Mouse (Mus musculus): ENCODE data around the gene Tex264. TPM values are rescaled to one million over a fixed set of nuclear protein-coding genes. Genes with fewer than 3 reads are reported as not detected.

The Tex264 gene
- 25.6 and 33.1 TPM in 2 replicates for polyA plus RNA-seq (2015; fragmentation: Nextera tagmentation; extraction: Ambion mirVana)

- WGBS (ENCODE audit: insufficient replicate concordance) = under 1% methylated on average over 69 of the region's 86 CpGs
- Histone ChIP-seq H3K27me3 (ENCODE audit: insufficient read depth, low read length) (no peaks in the 10 kb centered on the region), H3K9ac (replicated peaks) (peak within 1 kb of the TSS; percentile 76), H3K36me3 (replicated peaks; ENCODE audit: insufficient read depth, low read length) (no peaks in the 10 kb centered on the region), H3K27ac (ENCODE audit: low read depth) (peak within 1 kb of the TSS; percentile 77), H3K4me1 (ENCODE audit: insufficient read depth) (peaks cover 19% of the 10 kb centered on the region), H3K4me3 (ENCODE audit: low read depth, low read length) (peak within 1 kb of the TSS; percentile 77), H3K9me3 (ENCODE audit: low read length) (no peaks in the 10 kb centered on the region), H3K4me2 (ENCODE audit: low read depth, low read length) (peak within 1 kb of the TSS; percentile 99)
- no peak for TF ChIP-seq EP300 (IDR thresholded peaks at IDR 0.05; ENCODE audit: low read depth)
- ATAC-seq = peak; percentile 84
- peak; percentile 83 for DNase-seq
These were observed at the start of gene Tex264 for GRCm38 (mm10) chr9:106685249-106686101. Gene Tex264 (minus strand): TSS chr9:106685927.

- no peak for ATAC-seq
- H3K9me3 ChIP-seq (ENCODE audit: low read length) = no peaks in the 10 kb centered on the region
- H3K27ac ChIP-seq (ENCODE audit: low read depth) = no peak overlapping the region
- no peaks in the 10 kb centered on the region for H3K27me3 ChIP-seq (ENCODE audit: insufficient read depth, low read length)
- H3K4me3 ChIP-seq (ENCODE audit: low read depth, low read length) = no peak overlapping the region
- no peaks in the 10 kb centered on the region for H3K36me3 ChIP-seq (replicated peaks; ENCODE audit: insufficient read depth, low read length)
- 74% methylated on average over 2 of the region's 2 CpGs for WGBS (ENCODE audit: insufficient replicate concordance)
- DNase-seq = no peak
- H3K9ac ChIP-seq (replicated peaks) = no peak overlapping the region
- no peak for TF ChIP-seq EP300 (IDR thresholded peaks at IDR 0.05; ENCODE audit: low read depth)
- TF ChIP-seq CTCF (IDR thresholded peaks at IDR 0.05; ENCODE audit: low read depth) = no peak
- no peak overlapping the region for H3K4me2 ChIP-seq (ENCODE audit: low read depth, low read length)
- no peaks in the 10 kb centered on the region for H3K4me1 ChIP-seq (ENCODE audit: insufficient read depth)
These were observed 48.0 kb upstream of the Tex264 start for GRCm38 (mm10) chr9:106733690-106734089.

- no peak for DNase-seq
- no peaks in the 10 kb centered on the region for H3K27me3 ChIP-seq (ENCODE audit: insufficient read depth, low read length)
- ATAC-seq = no peak
- H3K4me1 ChIP-seq (ENCODE audit: insufficient read depth) = peaks cover 9% of the 10 kb centered on the region; the same call in 1 of the 2 replicates
- H3K4me2 ChIP-seq (ENCODE audit: low read depth, low read length) = no peak overlapping the region
- H3K9ac ChIP-seq (replicated peaks) = no peak overlapping the region
- no peak overlapping the region for H3K4me3 ChIP-seq (ENCODE audit: low read depth, low read length)
- 68% methylated on average over 2 of the region's 2 CpGs for WGBS (ENCODE audit: insufficient replicate concordance)
- H3K9me3 ChIP-seq (ENCODE audit: low read length) = no peaks in the 10 kb centered on the region
- TF ChIP-seq EP300 (IDR thresholded peaks at IDR 0.05; ENCODE audit: low read depth) (no peak), CTCF (IDR thresholded peaks at IDR 0.05; ENCODE audit: low read depth) (no peak)
- no peak overlapping the region for H3K27ac ChIP-seq (ENCODE audit: low read depth)
- H3K36me3 ChIP-seq (replicated peaks; ENCODE audit: insufficient read depth, low read length) = no peaks in the 10 kb centered on the region
These were observed 43.7 kb upstream of the Tex264 start for GRCm38 (mm10) chr9:106729416-106729815.

- no peak overlapping the region for H3K4me2 ChIP-seq (ENCODE audit: low read depth, low read length)
- peaks cover 9% of the 10 kb centered on the region; the same call in 1 of the 2 replicates for H3K4me1 ChIP-seq (ENCODE audit: insufficient read depth)
- WGBS (ENCODE audit: insufficient replicate concordance) = 43% methylated on average over 1 of the region's 1 CpGs
- no peaks in the 10 kb centered on the region for H3K27me3 ChIP-seq (ENCODE audit: insufficient read depth, low read length)
- H3K27ac ChIP-seq (ENCODE audit: low read depth) = peak overlapping the region; percentile 72
- H3K36me3 ChIP-seq (replicated peaks; ENCODE audit: insufficient read depth, low read length) = 0 out of 2 replicates have a peak, but pooled peaks cover 4% of the 10 kb centered on the region
- TF ChIP-seq EP300 (IDR thresholded peaks at IDR 0.05; ENCODE audit: low read depth) = no peak
- no peak for TF ChIP-seq CTCF (IDR thresholded peaks at IDR 0.05; ENCODE audit: low read depth)
- DNase-seq (no peak), ATAC-seq (peak; percentile 16; the same call in 1 of the 2 replicates)
- no peak overlapping the region for H3K4me3 ChIP-seq (ENCODE audit: low read depth, low read length)
- no peak overlapping the region for H3K9ac ChIP-seq (replicated peaks)
- no peaks in the 10 kb centered on the region for H3K9me3 ChIP-seq (ENCODE audit: low read length)
These were observed 41.2 kb upstream of the Tex264 start for GRCm38 (mm10) chr9:106726891-106727290.

GRCm38 (mm10) chr9:106725435-106725834 lies 39.7 kb upstream of the Tex264 start:
- ATAC-seq (no peak), DNase-seq (no peak)
- H3K9ac ChIP-seq (replicated peaks) = no peak overlapping the region
- no peaks in the 10 kb centered on the region for H3K27me3 ChIP-seq (ENCODE audit: insufficient read depth, low read length)
- peak overlapping the region; percentile 74 for H3K27ac ChIP-seq (ENCODE audit: low read depth)
- 74% methylated on average over 2 of the region's 2 CpGs for WGBS (ENCODE audit: insufficient replicate concordance)
- 0 out of 2 replicates have a peak, but pooled peaks cover 4% of the 10 kb centered on the region for H3K36me3 ChIP-seq (replicated peaks; ENCODE audit: insufficient read depth, low read length)
- TF ChIP-seq CTCF (IDR thresholded peaks at IDR 0.05; ENCODE audit: low read depth) = no peak
- no peak for TF ChIP-seq EP300 (IDR thresholded peaks at IDR 0.05; ENCODE audit: low read depth)
- H3K9me3 ChIP-seq (ENCODE audit: low read length) = no peaks in the 10 kb centered on the region
- no peak overlapping the region for H3K4me2 ChIP-seq (ENCODE audit: low read depth, low read length)
- H3K4me1 ChIP-seq (ENCODE audit: insufficient read depth) = peaks cover 9% of the 10 kb centered on the region; the same call in 1 of the 2 replicates
- no peak overlapping the region for H3K4me3 ChIP-seq (ENCODE audit: low read depth, low read length)

- Histone ChIP-seq H3K4me2 (ENCODE audit: low read depth, low read length) (no peak overlapping the region), H3K4me3 (ENCODE audit: low read depth, low read length) (no peak overlapping the region), H3K4me1 (ENCODE audit: insufficient read depth) (peaks cover 9% of the 10 kb centered on the region; the same call in 1 of the 2 replicates), H3K9ac (replicated peaks) (no peak overlapping the region), H3K27ac (ENCODE audit: low read depth) (peak overlapping the region; percentile 74), H3K36me3 (replicated peaks; ENCODE audit: insufficient read depth, low read length) (peaks cover 9% of the 10 kb centered on the region; the same call in 1 of the 2 replicates), H3K27me3 (ENCODE audit: insufficient read depth, low read length) (no peaks in the 10 kb centered on the region), H3K9me3 (ENCODE audit: low read length) (no peaks in the 10 kb centered on the region)
- peak; percentile 84 for TF ChIP-seq EP300 (IDR thresholded peaks at IDR 0.05; ENCODE audit: low read depth)
- TF ChIP-seq CTCF (IDR thresholded peaks at IDR 0.05; ENCODE audit: low read depth) = no peak
- ATAC-seq = peak; percentile 95
- DNase-seq = no peak
- 58% methylated on average over 1 of the region's 1 CpGs for WGBS (ENCODE audit: insufficient replicate concordance)
These were observed 39.1 kb upstream of the Tex264 start for GRCm38 (mm10) chr9:106724864-106725263.
